Mouse (Mus musculus): Measurements from ENCODE around the gene Phc3.

GRCm38 (mm10) chr3:30968531-30969092, 603 bp downstream of the Phc3 start:
- no peak for TF ChIP-seq CTCF (IDR thresholded peaks at IDR 0.05; ENCODE audit: insufficient read depth, low read depth, low read length)
- no peak for TF ChIP-seq POLR2A (IDR thresholded peaks at IDR 0.05; ENCODE audit: insufficient read depth, low read depth, low read length)
